Mouse (Mus musculus): ENCODE results near the gene A730071L15Rik. TPM values are rescaled to one million over a fixed set of nuclear protein-coding genes. Genes with fewer than 3 reads are reported as not detected.

Gene A730071L15Rik
- polyA plus RNA-seq, 1 experiment from 2014 or later: 0.74 TPM

GRCm38 (mm10) chr11:6177781-6178420 lies 21.9 kb upstream of the A730071L15Rik start:
- ATAC-seq (ENCODE audit: low FRiP score, low TSS enrichment): no peak
- H3K27me3 ChIP-seq (ENCODE audit: control insufficient read depth, insufficient read depth, low read length): no peaks in the 10 kb centered on the region
- peaks cover 12% of the 10 kb centered on the region for H3K4me1 ChIP-seq (ENCODE audit: control insufficient read depth, insufficient read depth, low read length)
- WGBS: 19% methylated on average over 8 of the region's 8 CpGs
- no peak overlapping the region for H3K27ac ChIP-seq (replicated peaks; ENCODE audit: low read depth, low read length)
- no peak overlapping the region for H3K4me3 ChIP-seq (replicated peaks; ENCODE audit: low read depth, low read length)
- no peaks in the 10 kb centered on the region for H3K36me3 ChIP-seq (ENCODE audit: control insufficient read depth, insufficient read depth, low read length)
- H3K9ac ChIP-seq (replicated peaks; ENCODE audit: low read length): no peak overlapping the region
- H3K4me2 ChIP-seq (ENCODE audit: low read length): no peak overlapping the region
- no peak for DNase-seq
- H3K9me3 ChIP-seq (ENCODE audit: control insufficient read depth, low read length): no peaks in the 10 kb centered on the region

GRCm38 (mm10) chr11:6178673-6179166 lies 21.1 kb upstream of the A730071L15Rik start:
- WGBS: 10% methylated on average over 2 of the region's 2 CpGs
- Histone ChIP-seq H3K4me1 (ENCODE audit: control insufficient read depth, insufficient read depth, low read length) (peaks cover 16% of the 10 kb centered on the region), H3K27ac (replicated peaks; ENCODE audit: low read depth, low read length) (no peak overlapping the region)

GRCm38 (mm10) chr11:6179194-6179593 lies 20.6 kb upstream of the A730071L15Rik start:
- DNase-seq (no peak), ATAC-seq (ENCODE audit: low FRiP score, low TSS enrichment) (no peak)
- Histone ChIP-seq H3K27me3 (ENCODE audit: control insufficient read depth, insufficient read depth, low read length) (no peaks in the 10 kb centered on the region), H3K27ac (replicated peaks; ENCODE audit: low read depth, low read length) (no peak overlapping the region), H3K36me3 (ENCODE audit: control insufficient read depth, insufficient read depth, low read length) (no peaks in the 10 kb centered on the region), H3K9me3 (ENCODE audit: control insufficient read depth, low read length) (no peaks in the 10 kb centered on the region), H3K9ac (replicated peaks; ENCODE audit: low read length) (no peak overlapping the region), H3K4me3 (replicated peaks; ENCODE audit: low read depth, low read length) (no peak overlapping the region), H3K4me2 (ENCODE audit: low read length) (no peak overlapping the region), H3K4me1 (ENCODE audit: control insufficient read depth, insufficient read depth, low read length) (peaks cover 20% of the 10 kb centered on the region)
- 12% methylated on average over 8 of the region's 8 CpGs for WGBS

More at GRCm38 (mm10) chr11:6178673-6179166, 21.1 kb upstream of the A730071L15Rik start:
- Histone ChIP-seq H3K4me2 (ENCODE audit: low read length) (no peak overlapping the region), H3K27me3 (ENCODE audit: control insufficient read depth, insufficient read depth, low read length) (no peaks in the 10 kb centered on the region), H3K36me3 (ENCODE audit: control insufficient read depth, insufficient read depth, low read length) (no peaks in the 10 kb centered on the region), H3K4me3 (replicated peaks; ENCODE audit: low read depth, low read length) (no peak overlapping the region), H3K9me3 (ENCODE audit: control insufficient read depth, low read length) (no peaks in the 10 kb centered on the region), H3K9ac (replicated peaks; ENCODE audit: low read length) (no peak overlapping the region)
- DNase-seq (no peak), ATAC-seq (ENCODE audit: low FRiP score, low TSS enrichment) (no peak)

- Histone ChIP-seq H3K27ac (replicated peaks; ENCODE audit: low read depth, low read length) (no peak overlapping the region), H3K9me3 (ENCODE audit: control insufficient read depth, low read length) (no peaks in the 10 kb centered on the region), H3K9ac (replicated peaks; ENCODE audit: low read length) (no peak overlapping the region), H3K4me3 (replicated peaks; ENCODE audit: low read depth, low read length) (no peak overlapping the region), H3K36me3 (ENCODE audit: control insufficient read depth, insufficient read depth, low read length) (no peaks in the 10 kb centered on the region), H3K4me1 (ENCODE audit: control insufficient read depth, insufficient read depth, low read length) (peaks cover 22% of the 10 kb centered on the region), H3K4me2 (ENCODE audit: low read length) (no peak overlapping the region), H3K27me3 (ENCODE audit: control insufficient read depth, insufficient read depth, low read length) (no peaks in the 10 kb centered on the region)
- DNase-seq (no peak), ATAC-seq (ENCODE audit: low FRiP score, low TSS enrichment) (no peak)
- 46% methylated on average over 6 of the region's 6 CpGs for WGBS
These were observed 18.9 kb upstream of the A730071L15Rik start for GRCm38 (mm10) chr11:6180811-6181399.

- no peaks in the 10 kb centered on the region for H3K9me3 ChIP-seq (ENCODE audit: control insufficient read depth, low read length)
- DNase-seq: peak; percentile 36
- peaks cover 2% of the 10 kb centered on the region; the same call in 1 of the 2 replicates for H3K36me3 ChIP-seq (ENCODE audit: control insufficient read depth, insufficient read depth, low read length)
- no peak overlapping the region for H3K4me3 ChIP-seq (replicated peaks; ENCODE audit: low read depth, low read length)
- H3K4me1 ChIP-seq (ENCODE audit: control insufficient read depth, insufficient read depth, low read length): peaks cover 24% of the 10 kb centered on the region
- 42% methylated on average over 2 of the region's 2 CpGs for WGBS
- no peaks in the 10 kb centered on the region for H3K27me3 ChIP-seq (ENCODE audit: control insufficient read depth, insufficient read depth, low read length)
- no peak for ATAC-seq (ENCODE audit: low FRiP score, low TSS enrichment)
- H3K4me2 ChIP-seq (ENCODE audit: low read length): no peak overlapping the region
- H3K9ac ChIP-seq (replicated peaks; ENCODE audit: low read length): no peak overlapping the region
- H3K27ac ChIP-seq (replicated peaks; ENCODE audit: low read depth, low read length): no peak overlapping the region
These were observed 16.6 kb upstream of the A730071L15Rik start for GRCm38 (mm10) chr11:6183246-6183645.

GRCm38 (mm10) chr11:6184202-6184935 lies 15.5 kb upstream of the A730071L15Rik start:
- H3K9me3 ChIP-seq (ENCODE audit: control insufficient read depth, low read length): no peaks in the 10 kb centered on the region
- peaks cover 15% of the 10 kb centered on the region for H3K4me1 ChIP-seq (ENCODE audit: control insufficient read depth, insufficient read depth, low read length)
- ATAC-seq (ENCODE audit: low FRiP score, low TSS enrichment) (no peak), DNase-seq (no peak)
- no peak overlapping the region for H3K27ac ChIP-seq (replicated peaks; ENCODE audit: low read depth, low read length)
- 67% methylated on average over 11 of the region's 11 CpGs for WGBS
- H3K4me3 ChIP-seq (replicated peaks; ENCODE audit: low read depth, low read length): no peak overlapping the region
- peaks cover 6% of the 10 kb centered on the region; the same call in 1 of the 2 replicates for H3K36me3 ChIP-seq (ENCODE audit: control insufficient read depth, insufficient read depth, low read length)
- H3K9ac ChIP-seq (replicated peaks; ENCODE audit: low read length): no peak overlapping the region
- no peak overlapping the region for H3K4me2 ChIP-seq (ENCODE audit: low read length)
- no peaks in the 10 kb centered on the region for H3K27me3 ChIP-seq (ENCODE audit: control insufficient read depth, insufficient read depth, low read length)

- H3K36me3 ChIP-seq (ENCODE audit: control insufficient read depth, insufficient read depth, low read length): peaks cover 14% of the 10 kb centered on the region
- ATAC-seq (ENCODE audit: low FRiP score, low TSS enrichment) (no peak), DNase-seq (no peak)
- no peak overlapping the region for H3K9ac ChIP-seq (replicated peaks; ENCODE audit: low read length)
- peaks cover 15% of the 10 kb centered on the region for H3K4me1 ChIP-seq (ENCODE audit: control insufficient read depth, insufficient read depth, low read length)
- H3K4me2 ChIP-seq (ENCODE audit: low read length): no peak overlapping the region
- WGBS: 91% methylated on average over 3 of the region's 3 CpGs
- no peak overlapping the region for H3K27ac ChIP-seq (replicated peaks; ENCODE audit: low read depth, low read length)
- H3K9me3 ChIP-seq (ENCODE audit: control insufficient read depth, low read length): no peaks in the 10 kb centered on the region
- no peaks in the 10 kb centered on the region for H3K27me3 ChIP-seq (ENCODE audit: control insufficient read depth, insufficient read depth, low read length)
- no peak overlapping the region for H3K4me3 ChIP-seq (replicated peaks; ENCODE audit: low read depth, low read length)
These were observed 12.4 kb upstream of the A730071L15Rik start for GRCm38 (mm10) chr11:6187399-6187798.

- Histone ChIP-seq H3K27me3 (ENCODE audit: control insufficient read depth, insufficient read depth, low read length) (no peaks in the 10 kb centered on the region), H3K27ac (replicated peaks; ENCODE audit: low read depth, low read length) (no peak overlapping the region), H3K4me3 (replicated peaks; ENCODE audit: low read depth, low read length) (no peak overlapping the region), H3K36me3 (ENCODE audit: control insufficient read depth, insufficient read depth, low read length) (peaks cover 19% of the 10 kb centered on the region), H3K4me1 (ENCODE audit: control insufficient read depth, insufficient read depth, low read length) (peaks cover 13% of the 10 kb centered on the region), H3K9me3 (ENCODE audit: control insufficient read depth, low read length) (no peaks in the 10 kb centered on the region), H3K9ac (replicated peaks; ENCODE audit: low read length) (no peak overlapping the region), H3K4me2 (ENCODE audit: low read length) (no peak overlapping the region)
- DNase-seq (peak; percentile 95), ATAC-seq (ENCODE audit: low FRiP score, low TSS enrichment) (peak; percentile 58; the same call in 1 of the 2 replicates)
- 9% methylated on average over 2 of the region's 2 CpGs for WGBS
These were observed 12.0 kb upstream of the A730071L15Rik start for GRCm38 (mm10) chr11:6187878-6188277.

All from midbrain, embryonic 14.5 days (tissue).